Mouse (Mus musculus) hindbrain, embryonic 10.5 days (tissue): ENCODE data around the gene Lrig1. TPM values are rescaled to one million over a fixed set of nuclear protein-coding genes. Genes with fewer than 3 reads are reported as not detected.

Source experiments
- DNase-seq: peaks from one replicate; pipeline ENCODE4 v3.0.0-alpha.2; 2017; ENCODE audit warnings: low spot score
- H3K27ac ChIP-seq: fragments of 300-500 bp; sonication (generic); 2 replicates; pipeline ENCODE4 v1.5.1; 2016; ENCODE audit warnings: mild to moderate bottlenecking, moderate library complexity
- H3K27me3 ChIP-seq: fragments of 300-500 bp; sonication (generic); 2 replicates; pipeline ENCODE4 v1.6.1; 2016; ENCODE audit warnings: mild to moderate bottlenecking; ENCODE audit not compliant: poor library complexity, insufficient read depth, severe bottlenecking
- H3K36me3 ChIP-seq: fragments of 300-500 bp; sonication (generic); 2 replicates; pipeline ENCODE4 v1.6.1; 2016; ENCODE audit warnings: mild to moderate bottlenecking, moderate library complexity
- H3K4me1 ChIP-seq: fragments of 300-500 bp; sonication (generic); replicated peaks from 2 replicates; pipeline ENCODE4 v1.6.1; 2016; ENCODE audit warnings: mild to moderate bottlenecking
- H3K4me3 ChIP-seq: fragments of 300-500 bp; sonication (generic); 2 replicates; pipeline ENCODE4 v1.5.1; 2016; ENCODE audit warnings: mild to moderate bottlenecking, moderate library complexity
- H3K9me3 ChIP-seq: fragments of 300-500 bp; sonication (generic); 2 replicates; pipeline ENCODE4 v1.6.1; 2016; ENCODE audit warnings: mild to moderate bottlenecking, moderate library complexity
- WGBS: fragments of 180-500 bp; shearing (Covaris S2); methylation state at CpG from one replicate; pipeline ENCODE4 v1.1.7; 2016; 5-methylcytosine and 5-hydroxymethylcytosine counted together
- polyA plus RNA-seq: library from polyadenylated mRNA; unstranded; fragments of >200 nt; fragmentation: Nextera tagmentation; extraction: Ambion mirVana; gene quantifications from 2 replicates; pipeline ENCODE4 v1.2.1, GENCODE M21; 2016

The Lrig1 gene
- polyA plus RNA-seq, 1 experiment from 2014 or later = 12.7 TPM

GRCm38 (mm10) chr6:94592710-94593109 is 107.2 kb downstream of the Lrig1 start:
- Histone ChIP-seq H3K36me3 (no peaks in the 10 kb centered on the region), H3K27me3 (no peaks in the 10 kb centered on the region), H3K9me3 (no peaks in the 10 kb centered on the region), H3K4me3 (no peak overlapping the region), H3K27ac (peak overlapping the region; percentile 53; the same call in 1 of the 2 replicates), H3K4me1 (peaks cover 31% of the 10 kb centered on the region)
- WGBS = 43% methylated on average over 4 of the region's 4 CpGs
- no peak for DNase-seq

GRCm38 (mm10) chr6:94592243-94592642 is 107.7 kb downstream of the Lrig1 start:
- Histone ChIP-seq H3K9me3 (no peaks in the 10 kb centered on the region), H3K4me1 (peaks cover 28% of the 10 kb centered on the region), H3K27me3 (no peaks in the 10 kb centered on the region), H3K4me3 (no peak overlapping the region), H3K27ac (no peak overlapping the region), H3K36me3 (no peaks in the 10 kb centered on the region)
- no peak for DNase-seq
- WGBS = 55% methylated on average over 8 of the region's 8 CpGs

GRCm38 (mm10) chr6:94588365-94588764 is 111.6 kb downstream of the Lrig1 start:
- Histone ChIP-seq H3K4me1 (peaks cover 18% of the 10 kb centered on the region), H3K9me3 (no peaks in the 10 kb centered on the region), H3K36me3 (no peaks in the 10 kb centered on the region), H3K27ac (no peak overlapping the region), H3K27me3 (no peaks in the 10 kb centered on the region), H3K4me3 (no peak overlapping the region)
- no peak for DNase-seq
- WGBS = 86% methylated on average over 4 of the region's 4 CpGs

DNA sequence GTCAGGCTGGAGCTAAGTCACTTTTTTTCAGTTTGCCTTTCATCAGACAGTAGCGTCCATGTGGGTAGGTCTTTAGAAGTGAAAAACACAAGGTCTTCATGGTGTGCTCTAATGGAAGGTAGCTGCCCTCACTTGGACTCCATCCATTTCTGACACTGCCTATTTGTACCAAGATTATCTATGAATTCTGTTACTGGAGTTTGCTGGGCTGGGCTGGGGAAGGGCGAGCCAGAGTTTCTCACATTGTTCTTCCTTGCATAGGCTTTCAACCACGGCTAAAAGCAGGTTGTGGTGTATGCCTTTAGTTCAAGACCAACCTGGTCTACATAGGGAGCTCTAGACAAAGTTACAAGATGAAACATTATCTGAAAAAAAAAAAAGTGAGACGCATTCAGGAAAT is 115.0 kb downstream of the Lrig1 start:
- 90% methylated on average over 4 of the region's 4 CpGs for WGBS
- no peak overlapping the region for H3K4me3 ChIP-seq
- H3K27ac ChIP-seq = no peak overlapping the region
- DNase-seq = no peak
- no peaks in the 10 kb centered on the region for H3K36me3 ChIP-seq
- peaks cover 16% of the 10 kb centered on the region for H3K4me1 ChIP-seq
- H3K27me3 ChIP-seq = no peaks in the 10 kb centered on the region
- H3K9me3 ChIP-seq = no peaks in the 10 kb centered on the region

DNA sequence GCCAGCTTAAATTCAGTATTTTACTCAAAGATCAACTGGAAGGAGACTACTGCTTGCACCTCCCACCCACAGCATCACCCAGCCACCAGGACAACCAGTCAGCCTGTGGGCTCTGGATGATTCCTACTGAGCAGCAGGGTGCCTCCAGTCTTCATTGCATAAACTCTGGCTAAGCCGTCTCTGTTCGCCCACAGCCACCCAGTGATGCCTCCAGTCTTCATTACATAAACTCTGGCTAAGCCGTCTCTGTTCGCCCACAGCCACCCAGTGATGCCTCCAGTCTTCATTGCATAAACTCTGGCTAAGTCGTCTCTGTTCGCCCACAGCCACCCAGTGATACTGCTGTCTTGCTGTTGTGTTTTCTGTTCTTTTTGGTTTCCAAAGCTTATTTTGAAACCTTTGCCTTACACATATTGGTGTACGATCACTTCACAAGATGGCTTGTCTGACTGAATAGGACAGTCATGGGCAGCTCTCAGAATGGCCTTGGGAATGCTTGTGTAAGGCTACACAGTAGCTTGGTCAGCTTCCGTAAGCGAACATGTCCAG is 115.7 kb downstream of the Lrig1 start:
- Histone ChIP-seq H3K36me3 (no peaks in the 10 kb centered on the region), H3K27me3 (no peaks in the 10 kb centered on the region), H3K4me3 (no peak overlapping the region), H3K9me3 (no peaks in the 10 kb centered on the region), H3K27ac (no peak overlapping the region), H3K4me1 (peaks cover 16% of the 10 kb centered on the region)
- 96% methylated on average over 9 of the region's 9 CpGs for WGBS
- no peak for DNase-seq

DNA sequence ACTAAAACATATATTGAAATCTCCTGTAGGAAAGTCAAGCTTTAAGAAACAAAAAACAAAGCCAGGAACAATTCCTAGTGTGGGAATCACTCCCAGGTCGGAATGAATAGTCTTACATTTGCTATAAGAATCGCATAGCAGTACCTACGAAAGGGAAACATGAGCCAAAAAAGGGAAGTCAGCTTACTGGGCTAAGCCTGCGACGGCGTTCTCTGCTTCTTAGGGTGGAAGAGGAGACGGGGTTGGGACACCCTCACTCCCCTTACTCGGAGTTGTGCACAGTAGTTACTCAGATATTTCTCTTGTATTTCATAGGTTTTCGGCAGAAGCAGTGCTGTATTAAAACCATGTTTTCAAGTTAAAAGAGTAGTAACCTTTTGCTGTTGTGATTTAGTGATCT is 117.9 kb downstream of the Lrig1 start:
- 91% methylated on average over 9 of the region's 9 CpGs for WGBS
- DNase-seq = no peak
- no peak overlapping the region for H3K27ac ChIP-seq
- H3K9me3 ChIP-seq = no peaks in the 10 kb centered on the region
- no peaks in the 10 kb centered on the region for H3K36me3 ChIP-seq
- no peaks in the 10 kb centered on the region for H3K27me3 ChIP-seq
- H3K4me3 ChIP-seq = no peak overlapping the region
- H3K4me1 ChIP-seq = peaks cover 37% of the 10 kb centered on the region

GRCm38 (mm10) chr6:94577991-94578390 is 122.0 kb downstream of the Lrig1 start:
- 37% methylated on average over 8 of the region's 8 CpGs for WGBS
- no peak overlapping the region for H3K4me3 ChIP-seq

DNA sequence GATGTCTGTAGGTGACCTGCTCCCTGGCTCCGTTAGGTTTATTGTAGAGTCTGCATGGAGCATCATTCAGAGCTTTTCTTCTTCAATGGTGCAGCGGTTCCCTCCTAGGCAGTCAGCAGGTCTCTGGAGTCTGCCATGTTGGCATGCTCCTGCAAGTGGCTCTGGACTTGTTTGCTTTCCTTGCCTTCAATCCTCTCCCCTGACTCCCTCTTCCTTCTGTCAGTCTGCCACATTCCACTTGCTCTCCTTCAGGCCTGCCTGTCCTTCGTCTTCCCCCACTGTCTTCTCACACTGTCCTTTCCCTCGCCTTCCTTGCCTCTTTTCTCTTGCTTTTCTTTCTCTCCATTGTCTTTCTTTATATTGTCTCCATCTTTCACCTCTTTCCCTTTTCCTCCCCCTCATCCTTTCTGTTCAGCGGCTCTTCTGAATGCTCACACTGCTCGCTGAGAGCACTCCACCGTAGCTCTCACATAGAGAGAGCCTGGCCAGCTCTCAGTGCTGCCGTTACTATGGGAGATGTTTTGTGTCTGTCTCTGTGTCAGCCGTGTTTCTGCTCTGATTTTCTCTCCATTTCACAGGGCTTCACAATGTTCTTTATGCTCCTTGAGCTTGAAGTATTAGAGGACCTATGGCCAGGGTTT is 124.3 kb downstream of the Lrig1 start:
- Histone ChIP-seq H3K36me3 (no peaks in the 10 kb centered on the region), H3K4me3 (no peak overlapping the region), H3K4me1 (peaks cover 51% of the 10 kb centered on the region), H3K27me3 (no peaks in the 10 kb centered on the region), H3K27ac (peak overlapping the region; percentile 86), H3K9me3 (0 out of 2 replicates have a peak, but pooled peaks cover 7% of the 10 kb centered on the region)
- DNase-seq = no peak
- 47% methylated on average over 9 of the region's 9 CpGs for WGBS

More at GRCm38 (mm10) chr6:94577991-94578390, 122.0 kb downstream of the Lrig1 start:
- no peaks in the 10 kb centered on the region for H3K27me3 ChIP-seq
- peaks cover 56% of the 10 kb centered on the region for H3K4me1 ChIP-seq
- H3K27ac ChIP-seq = peak overlapping the region; percentile 86
- 0 out of 2 replicates have a peak, but pooled peaks cover under 1% of the 10 kb centered on the region for H3K9me3 ChIP-seq
- H3K36me3 ChIP-seq = no peaks in the 10 kb centered on the region
- peak; percentile 64 for DNase-seq

GRCm38 (mm10) chr6:94568040-94568439 is 131.9 kb downstream of the Lrig1 start:
- Histone ChIP-seq H3K4me3 (no peak overlapping the region), H3K4me1 (peaks cover under 1% of the 10 kb centered on the region; the same call in 1 of the 2 replicates), H3K9me3 (0 out of 2 replicates have a peak, but pooled peaks cover 7% of the 10 kb centered on the region), H3K27me3 (no peaks in the 10 kb centered on the region), H3K27ac (no peak overlapping the region), H3K36me3 (no peaks in the 10 kb centered on the region)
- DNase-seq = no peak
- WGBS = 89% methylated on average over 2 of the region's 2 CpGs

DNA sequence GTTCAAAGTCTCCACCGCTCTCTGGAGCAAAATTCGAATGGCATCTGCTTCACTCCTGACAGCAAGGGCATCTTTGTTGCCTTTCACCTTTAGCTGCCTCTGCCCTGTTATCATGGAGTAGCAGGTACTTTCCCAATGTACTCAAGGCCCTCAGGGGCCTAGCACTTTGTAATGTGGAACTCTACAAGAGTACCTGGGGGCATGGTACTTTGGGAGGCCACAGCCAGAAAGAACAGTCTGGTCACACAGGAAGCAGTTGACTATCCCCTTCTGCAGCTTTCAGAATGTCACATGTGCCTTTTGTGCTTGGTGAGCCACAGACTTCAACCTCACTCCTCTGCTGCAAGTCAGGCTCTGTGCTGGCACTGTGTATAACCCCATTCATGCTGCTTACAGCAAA is 134.2 kb downstream of the Lrig1 start:
- no peak overlapping the region for H3K27ac ChIP-seq
- no peaks in the 10 kb centered on the region for H3K9me3 ChIP-seq
- no peaks in the 10 kb centered on the region for H3K36me3 ChIP-seq
- WGBS = 90% methylated on average over 2 of the region's 2 CpGs
- H3K27me3 ChIP-seq = no peaks in the 10 kb centered on the region
- DNase-seq = no peak
- H3K4me1 ChIP-seq = peaks cover 5% of the 10 kb centered on the region; the same call in 1 of the 2 replicates
- H3K4me3 ChIP-seq = no peak overlapping the region

DNA sequence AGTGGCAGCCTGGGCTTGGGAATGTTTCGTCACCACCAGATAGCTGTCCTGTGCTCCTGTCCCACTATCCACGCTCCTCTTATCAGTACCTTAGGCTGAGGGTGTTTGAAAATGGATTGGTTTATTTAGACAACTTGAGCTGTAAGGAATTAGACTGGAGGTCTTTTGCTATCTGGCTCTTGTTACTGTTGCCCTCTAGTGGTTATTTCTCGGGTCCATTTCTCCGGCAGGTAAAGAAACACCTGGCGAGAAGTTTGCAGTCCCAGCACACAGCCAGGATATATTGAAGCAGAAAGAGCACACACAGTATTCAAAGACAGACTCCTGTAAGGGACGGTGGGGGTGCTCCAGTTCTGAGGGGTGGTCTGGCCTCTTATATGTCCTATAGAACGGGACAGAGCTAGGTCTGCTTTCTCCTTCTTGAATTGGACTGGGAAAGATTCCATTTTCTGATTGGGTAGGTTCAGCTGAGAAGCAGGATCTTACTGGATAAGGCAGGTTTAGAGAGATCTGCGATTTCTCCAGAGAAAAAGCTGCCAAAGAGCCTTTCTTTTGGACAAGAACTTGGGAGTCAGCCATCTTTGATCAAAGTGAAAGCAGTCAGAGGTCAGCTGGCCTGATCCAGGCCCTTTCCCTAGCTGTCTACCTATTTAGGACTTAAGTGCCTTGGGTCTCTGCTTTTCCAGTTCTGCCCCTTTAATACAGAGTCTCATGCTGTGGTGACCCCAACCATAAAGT is 136.6 kb downstream of the Lrig1 start:
- no peaks in the 10 kb centered on the region for H3K36me3 ChIP-seq
- WGBS = 64% methylated on average over 8 of the region's 8 CpGs
- H3K9me3 ChIP-seq = no peaks in the 10 kb centered on the region
- no peak overlapping the region for H3K27ac ChIP-seq
- H3K27me3 ChIP-seq = no peaks in the 10 kb centered on the region
- peaks cover 5% of the 10 kb centered on the region; the same call in 1 of the 2 replicates for H3K4me1 ChIP-seq
- H3K4me3 ChIP-seq = no peak overlapping the region
- no peak for DNase-seq

GRCm38 (mm10) chr6:94561346-94561745 is 138.6 kb downstream of the Lrig1 start:
- Histone ChIP-seq H3K27ac (no peak overlapping the region), H3K27me3 (no peaks in the 10 kb centered on the region), H3K36me3 (no peaks in the 10 kb centered on the region), H3K4me3 (no peak overlapping the region), H3K9me3 (no peaks in the 10 kb centered on the region), H3K4me1 (peaks cover 5% of the 10 kb centered on the region; the same call in 1 of the 2 replicates)
- 78% methylated on average over 1 of the region's 1 CpGs for WGBS
- no peak for DNase-seq

GRCm38 (mm10) chr6:94560896-94561295 is 139.1 kb downstream of the Lrig1 start:
- H3K9me3 ChIP-seq = no peaks in the 10 kb centered on the region
- DNase-seq = no peak
- 94% methylated on average over 1 of the region's 1 CpGs for WGBS
- H3K27me3 ChIP-seq = no peaks in the 10 kb centered on the region
- no peak overlapping the region for H3K27ac ChIP-seq
- H3K4me3 ChIP-seq = no peak overlapping the region
- peaks cover 5% of the 10 kb centered on the region; the same call in 1 of the 2 replicates for H3K4me1 ChIP-seq
- no peaks in the 10 kb centered on the region for H3K36me3 ChIP-seq
